Mouse (Mus musculus): Measurements from ENCODE around the gene Napa. TPM values are rescaled to one million over a fixed set of nuclear protein-coding genes. Genes with fewer than 3 reads are reported as not detected.

Gene Napa
- polyA plus RNA-seq, 1 experiment from 2014 or later: 168 TPM

DNA sequence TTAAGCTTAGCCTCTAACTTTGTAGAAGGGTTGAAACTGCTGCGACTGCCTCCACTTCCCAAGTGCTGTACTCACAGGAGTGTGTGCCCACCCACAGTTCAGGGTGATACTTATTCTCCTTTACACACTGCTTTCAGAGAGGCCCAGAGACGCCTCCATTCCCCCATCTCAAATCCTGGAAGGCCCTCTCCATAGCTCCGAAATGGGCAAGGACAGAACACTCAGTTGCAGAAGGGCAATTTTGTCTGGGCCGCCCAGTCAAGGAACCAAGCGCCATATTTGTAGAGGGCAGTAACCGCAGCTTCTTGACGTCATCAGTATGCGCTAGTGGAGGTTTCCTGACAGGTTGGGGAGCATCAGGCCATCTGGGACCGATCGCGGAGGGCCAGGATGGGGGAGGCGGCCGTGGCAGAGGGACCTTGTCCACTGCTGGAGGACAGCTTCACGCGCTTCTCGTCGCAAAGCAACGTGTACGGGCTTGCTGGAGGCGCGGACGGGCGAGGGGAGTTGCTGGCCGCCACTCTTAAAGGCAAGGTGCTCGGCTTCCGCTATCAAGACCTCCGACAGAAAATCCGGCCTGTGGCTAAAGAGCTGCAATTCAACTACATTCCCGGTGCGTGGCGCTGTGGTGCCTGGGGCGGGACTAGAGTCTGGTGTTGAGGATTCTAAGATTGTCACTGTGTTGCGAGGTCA, 21.5 kb downstream of the Napa start, which contains the start of gene Kptn:
TSS of gene Kptn (plus strand) at position 327 of the 693 bp plus-strand sequence.
- ATAC-seq (replicated peaks; ENCODE audit: insufficient number of reproducible peaks, low FRiP score, low TSS enrichment): peak; percentile 72
- H3K27me3 ChIP-seq (ENCODE audit: control insufficient read depth, insufficient read depth, low read length): no peaks in the 10 kb centered on the region
- peak within 1 kb of the TSS; percentile 76 for H3K4me3 ChIP-seq (ENCODE audit: low read depth, low read length)
- peaks cover 4% of the 10 kb centered on the region; the same call in 1 of the 2 replicates for H3K4me1 ChIP-seq (ENCODE audit: control insufficient read depth, insufficient read depth, low read length)
- H3K9ac ChIP-seq (ENCODE audit: low read depth, low read length): peak within 1 kb of the TSS; percentile 86
- H3K9me3 ChIP-seq (replicated peaks; ENCODE audit: control insufficient read depth, low read length): no peaks in the 10 kb centered on the region
- peak within 1 kb of the TSS; percentile 87 for H3K27ac ChIP-seq (ENCODE audit: low read depth, low read length)
- WGBS (ENCODE audit: insufficient replicate concordance): 2% methylated on average over 33 of the region's 33 CpGs
- peaks cover 18% of the 10 kb centered on the region; the same call in 1 of the 2 replicates for H3K36me3 ChIP-seq (ENCODE audit: control insufficient read depth, insufficient read depth, low read length)
- peak within 1 kb of the TSS; percentile 79 for H3K4me2 ChIP-seq

DNA sequence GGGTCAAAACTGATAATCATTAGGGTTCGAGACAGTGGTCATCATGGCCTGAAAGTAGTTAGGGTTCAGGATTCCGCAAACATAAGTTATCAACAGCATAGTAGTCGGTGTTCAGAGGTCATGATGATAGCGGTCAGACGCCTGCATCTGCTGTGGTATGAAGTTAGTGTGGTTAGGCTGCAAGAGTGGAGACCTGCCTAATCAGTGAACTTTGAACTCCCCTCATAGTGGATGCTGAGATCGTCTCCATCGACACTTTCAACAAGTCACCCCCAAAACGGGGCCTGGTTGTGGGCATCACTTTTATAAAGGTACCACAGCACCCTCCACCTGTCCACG, 22.0 kb downstream of the Napa start:
- peak; percentile 7; the same call in 1 of the 2 replicates for ATAC-seq (replicated peaks; ENCODE audit: insufficient number of reproducible peaks, low FRiP score, low TSS enrichment)
- Histone ChIP-seq H3K9me3 (replicated peaks; ENCODE audit: control insufficient read depth, low read length) (no peaks in the 10 kb centered on the region), H3K4me1 (ENCODE audit: control insufficient read depth, insufficient read depth, low read length) (peaks cover 4% of the 10 kb centered on the region; the same call in 1 of the 2 replicates), H3K27me3 (ENCODE audit: control insufficient read depth, insufficient read depth, low read length) (no peaks in the 10 kb centered on the region), H3K9ac (ENCODE audit: low read depth, low read length) (peak overlapping the region; percentile 86), H3K36me3 (ENCODE audit: control insufficient read depth, insufficient read depth, low read length) (peaks cover 14% of the 10 kb centered on the region; the same call in 1 of the 2 replicates), H3K27ac (ENCODE audit: low read depth, low read length) (no peak overlapping the region), H3K4me3 (ENCODE audit: low read depth, low read length) (peak overlapping the region; percentile 76), H3K4me2 (peak overlapping the region; percentile 79)
- 47% methylated on average over 9 of the region's 9 CpGs for WGBS (ENCODE audit: insufficient replicate concordance)

- WGBS (ENCODE audit: insufficient replicate concordance): 74% methylated on average over 9 of the region's 9 CpGs
- Histone ChIP-seq H3K9ac (ENCODE audit: low read depth, low read length) (no peak overlapping the region), H3K27me3 (ENCODE audit: control insufficient read depth, insufficient read depth, low read length) (peaks cover 6% of the 10 kb centered on the region), H3K4me1 (ENCODE audit: control insufficient read depth, insufficient read depth, low read length) (peaks cover 15% of the 10 kb centered on the region; the same call in 1 of the 2 replicates), H3K27ac (ENCODE audit: low read depth, low read length) (no peak overlapping the region), H3K4me3 (ENCODE audit: low read depth, low read length) (no peak overlapping the region), H3K36me3 (ENCODE audit: control insufficient read depth, insufficient read depth, low read length) (0 out of 2 replicates have a peak, but pooled peaks cover 7% of the 10 kb centered on the region), H3K9me3 (replicated peaks; ENCODE audit: control insufficient read depth, low read length) (no peaks in the 10 kb centered on the region), H3K4me2 (no peak overlapping the region)
- ATAC-seq (replicated peaks; ENCODE audit: insufficient number of reproducible peaks, low FRiP score, low TSS enrichment): no peak
These were observed 27.6 kb downstream of the Napa start for GRCm38 (mm10) chr7:16125829-16126228.

GRCm38 (mm10) chr7:16128344-16128743, 30.1 kb downstream of the Napa start:
- peaks cover 8% of the 10 kb centered on the region for H3K27me3 ChIP-seq (ENCODE audit: control insufficient read depth, insufficient read depth, low read length)
- H3K4me1 ChIP-seq (ENCODE audit: control insufficient read depth, insufficient read depth, low read length): peaks cover 19% of the 10 kb centered on the region; the same call in 1 of the 2 replicates
- no peaks in the 10 kb centered on the region for H3K9me3 ChIP-seq (replicated peaks; ENCODE audit: control insufficient read depth, low read length)
- H3K27ac ChIP-seq (ENCODE audit: low read depth, low read length): no peak overlapping the region
- no peak overlapping the region for H3K9ac ChIP-seq (ENCODE audit: low read depth, low read length)
- H3K4me2 ChIP-seq: no peak overlapping the region
- H3K4me3 ChIP-seq (ENCODE audit: low read depth, low read length): no peak overlapping the region
- 0 out of 2 replicates have a peak, but pooled peaks cover 7% of the 10 kb centered on the region for H3K36me3 ChIP-seq (ENCODE audit: control insufficient read depth, insufficient read depth, low read length)
- no peak for ATAC-seq (replicated peaks; ENCODE audit: insufficient number of reproducible peaks, low FRiP score, low TSS enrichment)
- 80% methylated on average over 6 of the region's 6 CpGs for WGBS (ENCODE audit: insufficient replicate concordance)

DNA sequence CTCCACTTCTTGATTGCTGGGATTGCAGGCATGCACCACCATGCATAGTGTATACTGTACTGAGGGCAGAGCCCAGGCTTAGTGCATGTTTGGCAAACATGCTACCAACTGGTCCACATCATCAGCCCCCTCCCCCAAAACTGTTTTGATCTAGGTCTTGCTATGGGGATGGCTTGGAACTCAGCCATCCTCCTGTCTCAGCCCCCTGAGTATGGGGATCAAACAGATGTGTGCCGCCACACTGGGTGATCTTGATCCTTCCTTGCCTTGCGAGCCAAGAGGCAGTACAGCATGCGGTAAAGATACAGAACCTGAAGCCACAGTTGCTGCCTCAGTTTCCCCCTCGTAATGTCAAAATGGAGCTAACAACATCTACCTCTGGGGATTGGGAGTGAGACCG, 30.6 kb downstream of the Napa start:
- Histone ChIP-seq H3K9ac (ENCODE audit: low read depth, low read length) (0 out of 2 replicates have a peak overlapping the region, but pooled peaks have one; percentile 44), H3K4me1 (ENCODE audit: control insufficient read depth, insufficient read depth, low read length) (peaks cover 19% of the 10 kb centered on the region; the same call in 1 of the 2 replicates), H3K36me3 (ENCODE audit: control insufficient read depth, insufficient read depth, low read length) (0 out of 2 replicates have a peak, but pooled peaks cover 7% of the 10 kb centered on the region), H3K27me3 (ENCODE audit: control insufficient read depth, insufficient read depth, low read length) (peaks cover 8% of the 10 kb centered on the region), H3K4me2 (peak overlapping the region; percentile 85), H3K27ac (ENCODE audit: low read depth, low read length) (peak overlapping the region; percentile 51), H3K4me3 (ENCODE audit: low read depth, low read length) (peak overlapping the region; percentile 67), H3K9me3 (replicated peaks; ENCODE audit: control insufficient read depth, low read length) (no peaks in the 10 kb centered on the region)
- no peak for ATAC-seq (replicated peaks; ENCODE audit: insufficient number of reproducible peaks, low FRiP score, low TSS enrichment)
- 59% methylated on average over 5 of the region's 5 CpGs for WGBS (ENCODE audit: insufficient replicate concordance)

GRCm38 (mm10) chr7:16129421-16129845, 31.2 kb downstream of the Napa start, which contains the start of gene Slc8a2:
Gene Slc8a2 (plus strand): TSS chr7:16129826.
- no peaks in the 10 kb centered on the region for H3K9me3 ChIP-seq (replicated peaks; ENCODE audit: control insufficient read depth, low read length)
- peak within 1 kb of the TSS; percentile 51 for H3K27ac ChIP-seq (ENCODE audit: low read depth, low read length)
- H3K4me2 ChIP-seq: peak within 1 kb of the TSS; percentile 85
- H3K4me1 ChIP-seq (ENCODE audit: control insufficient read depth, insufficient read depth, low read length): peaks cover 19% of the 10 kb centered on the region; the same call in 1 of the 2 replicates
- peaks cover 8% of the 10 kb centered on the region for H3K27me3 ChIP-seq (ENCODE audit: control insufficient read depth, insufficient read depth, low read length)
- ATAC-seq (replicated peaks; ENCODE audit: insufficient number of reproducible peaks, low FRiP score, low TSS enrichment): peak; percentile 81
- peak within 1 kb of the TSS; percentile 72 for H3K9ac ChIP-seq (ENCODE audit: low read depth, low read length)
- 0 out of 2 replicates have a peak, but pooled peaks cover 4% of the 10 kb centered on the region for H3K36me3 ChIP-seq (ENCODE audit: control insufficient read depth, insufficient read depth, low read length)
- H3K4me3 ChIP-seq (ENCODE audit: low read depth, low read length): peak within 1 kb of the TSS; percentile 67
- under 1% methylated on average over 12 of the region's 12 CpGs for WGBS (ENCODE audit: insufficient replicate concordance)

DNA sequence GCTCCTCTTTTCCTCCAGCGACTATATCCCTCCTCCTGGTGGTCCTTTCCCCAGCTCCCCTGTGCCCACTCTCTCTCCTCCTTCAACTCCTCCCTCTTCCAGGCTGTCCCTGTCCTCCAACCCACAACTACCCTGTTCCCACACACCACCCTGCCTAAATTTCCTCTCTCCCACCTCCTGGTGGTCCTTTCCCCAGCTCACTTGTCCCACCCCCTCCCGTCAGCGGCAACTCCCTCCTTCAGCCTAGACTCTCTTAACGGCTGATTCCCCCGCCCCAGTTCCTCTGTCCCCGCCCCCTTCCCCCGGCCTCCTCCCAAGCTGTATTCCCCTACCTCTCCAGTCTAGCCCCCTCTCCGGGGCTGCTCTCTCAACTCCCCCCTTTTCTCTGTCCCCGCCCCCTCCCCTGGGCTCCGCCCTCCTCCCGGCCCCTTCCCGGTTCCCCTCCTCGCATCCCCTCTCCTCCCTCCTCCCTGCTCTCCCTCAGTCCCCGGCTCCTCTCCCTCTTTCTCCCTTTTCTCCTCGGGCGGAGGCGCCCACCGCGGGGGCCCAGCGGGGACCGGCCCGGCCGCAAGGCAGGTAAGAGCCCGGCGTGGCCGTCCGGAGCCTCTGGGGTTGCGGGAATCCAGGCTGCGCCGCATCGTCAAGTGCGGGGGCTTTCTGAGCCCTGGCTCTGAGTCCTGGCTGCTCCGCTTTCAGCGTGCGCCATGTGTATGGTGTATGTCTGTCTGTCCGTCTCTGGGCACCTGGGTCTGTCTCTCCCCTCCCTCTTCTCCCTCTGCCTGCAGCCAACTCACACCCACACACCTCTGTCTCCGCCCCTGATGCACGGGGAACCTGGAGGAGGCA, 31.8 kb downstream of the Napa start:
- Histone ChIP-seq H3K4me3 (ENCODE audit: low read depth, low read length) (peak overlapping the region; percentile 67), H3K4me2 (peak overlapping the region; percentile 85), H3K4me1 (ENCODE audit: control insufficient read depth, insufficient read depth, low read length) (peaks cover 19% of the 10 kb centered on the region; the same call in 1 of the 2 replicates), H3K27me3 (ENCODE audit: control insufficient read depth, insufficient read depth, low read length) (peaks cover 8% of the 10 kb centered on the region), H3K36me3 (ENCODE audit: control insufficient read depth, insufficient read depth, low read length) (0 out of 2 replicates have a peak, but pooled peaks cover 3% of the 10 kb centered on the region), H3K9me3 (replicated peaks; ENCODE audit: control insufficient read depth, low read length) (no peaks in the 10 kb centered on the region), H3K27ac (ENCODE audit: low read depth, low read length) (peak overlapping the region; percentile 51), H3K9ac (ENCODE audit: low read depth, low read length) (peak overlapping the region; percentile 72)
- WGBS (ENCODE audit: insufficient replicate concordance): 2% methylated on average over 29 of the region's 38 CpGs
- ATAC-seq (replicated peaks; ENCODE audit: insufficient number of reproducible peaks, low FRiP score, low TSS enrichment): peak; percentile 75

GRCm38 (mm10) chr7:16130956-16131634, 32.8 kb downstream of the Napa start:
- 36% methylated on average over 13 of the region's 13 CpGs for WGBS (ENCODE audit: insufficient replicate concordance)
- H3K4me1 ChIP-seq (ENCODE audit: control insufficient read depth, insufficient read depth, low read length): peaks cover 19% of the 10 kb centered on the region; the same call in 1 of the 2 replicates
- peak overlapping the region; percentile 85 for H3K4me2 ChIP-seq
- peaks cover 8% of the 10 kb centered on the region for H3K27me3 ChIP-seq (ENCODE audit: control insufficient read depth, insufficient read depth, low read length)
- H3K4me3 ChIP-seq (ENCODE audit: low read depth, low read length): peak overlapping the region; percentile 67; the same call in 1 of the 2 replicates
- H3K36me3 ChIP-seq (ENCODE audit: control insufficient read depth, insufficient read depth, low read length): 0 out of 2 replicates have a peak, but pooled peaks cover 3% of the 10 kb centered on the region
- no peak overlapping the region for H3K9ac ChIP-seq (ENCODE audit: low read depth, low read length)
- ATAC-seq (replicated peaks; ENCODE audit: insufficient number of reproducible peaks, low FRiP score, low TSS enrichment): no peak
- no peak overlapping the region for H3K27ac ChIP-seq (ENCODE audit: low read depth, low read length)
- H3K9me3 ChIP-seq (replicated peaks; ENCODE audit: control insufficient read depth, low read length): no peaks in the 10 kb centered on the region

Measured in heart, embryonic 11.5 days (tissue).